Mouse (Mus musculus) E14TG2a.4 (cell line): ENCODE measurements at regions not wholly inside any gene's neighbourhood (a gene's known extent, or its start where the extent isn't known, plus 50 kb on each side); places are given as distances from the start of the nearest gene placed in this dataset.

Source experiments
- CTCF ChIP-seq: conservative IDR thresholded peaks from 2 replicates; pipeline ENCODE4 v1.5.1; 2014; ENCODE audit warnings: low read length
- NANOG ChIP-seq: IDR thresholded peaks from 2 replicates; pipeline ENCODE4 v1.6.1; 2014; ENCODE audit warnings: borderline replicate concordance, low read length, mixed read lengths
- POU5F1 ChIP-seq: IDR thresholded peaks from 2 replicates; pipeline ENCODE4 v1.6.1; 2014; ENCODE audit warnings: low read length, borderline replicate concordance

DNA sequence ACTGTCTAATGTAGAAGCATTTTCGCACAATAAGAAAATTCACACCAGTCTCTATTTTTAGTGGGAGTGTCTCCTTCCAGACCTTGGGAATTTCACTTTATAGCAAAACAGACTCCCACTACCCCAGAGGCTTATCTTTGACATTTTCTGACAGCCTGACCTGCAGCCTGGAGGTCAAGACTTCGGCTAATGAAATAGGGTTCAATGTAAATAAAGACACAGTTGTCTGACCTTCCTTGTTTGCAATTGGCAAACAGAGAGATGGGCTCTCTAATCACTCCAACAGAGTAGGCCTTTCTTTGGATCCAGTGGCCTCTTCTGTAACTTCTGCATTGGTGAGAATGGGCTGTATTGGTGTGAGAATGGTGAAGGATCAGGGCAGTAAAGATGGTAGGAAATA, 321.7 kb upstream of the Tnp1 start:
- no peak for TF ChIP-seq CTCF
- TF ChIP-seq POU5F1, result no peak
- no peak for TF ChIP-seq NANOG
